Mouse (Mus musculus): ENCODE measurements around the gene Cacna1e. TPM values are rescaled to one million over a fixed set of nuclear protein-coding genes. Genes with fewer than 3 reads are reported as not detected.
A peak's percentile ranks its signal among the peaks of the same experiment; 100 is the strongest.

Cacna1e gene
- polyA plus RNA-seq, 1 experiment from 2014 or later = 1.4 TPM

DNA sequence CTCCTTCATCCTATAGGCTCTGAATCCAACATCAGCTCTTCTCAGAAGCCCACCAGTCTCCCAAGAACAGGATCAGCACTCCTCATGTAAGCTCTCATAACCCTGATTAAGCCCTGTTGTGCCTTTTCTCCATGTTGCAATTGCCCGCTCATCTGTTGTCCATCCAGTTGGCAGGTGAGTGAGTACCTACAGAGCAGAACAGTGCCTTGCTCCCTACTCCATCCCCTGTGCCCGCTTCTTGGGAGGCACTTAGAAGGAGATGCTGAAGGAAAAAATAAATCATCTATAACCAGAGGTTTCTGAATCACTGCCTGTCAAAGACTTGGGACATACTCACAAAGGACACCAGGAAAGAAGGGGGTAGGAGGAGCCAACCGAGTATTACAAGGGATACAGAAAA lies 3.2 kb upstream of the Cacna1e start:
- H3K27ac ChIP-seq (ENCODE audit: low read depth, low read length) = no peak overlapping the region
- peaks cover 14% of the 10 kb centered on the region; the same call in 1 of the 2 replicates for H3K4me1 ChIP-seq (replicated peaks; ENCODE audit: control insufficient read depth, insufficient read depth, low read length)
- H3K9ac ChIP-seq (ENCODE audit: low read length) = no peak overlapping the region
- no peaks in the 10 kb centered on the region for H3K36me3 ChIP-seq (ENCODE audit: control insufficient read depth, insufficient read depth, low read length)
- no peak overlapping the region for H3K4me3 ChIP-seq (ENCODE audit: low read depth, low read length)
- WGBS = 85% methylated on average over 3 of the region's 3 CpGs
- H3K9me3 ChIP-seq (ENCODE audit: control insufficient read depth, low read length) = no peaks in the 10 kb centered on the region
- ATAC-seq (replicated peaks; ENCODE audit: low FRiP score) (no peak), DNase-seq (ENCODE audit: low spot score) (no peak)
- peaks cover 10% of the 10 kb centered on the region for H3K27me3 ChIP-seq (ENCODE audit: control insufficient read depth, insufficient read depth, low read length)
- no peak overlapping the region for H3K4me2 ChIP-seq (ENCODE audit: low read depth, low read length, severe bottlenecking)

DNA sequence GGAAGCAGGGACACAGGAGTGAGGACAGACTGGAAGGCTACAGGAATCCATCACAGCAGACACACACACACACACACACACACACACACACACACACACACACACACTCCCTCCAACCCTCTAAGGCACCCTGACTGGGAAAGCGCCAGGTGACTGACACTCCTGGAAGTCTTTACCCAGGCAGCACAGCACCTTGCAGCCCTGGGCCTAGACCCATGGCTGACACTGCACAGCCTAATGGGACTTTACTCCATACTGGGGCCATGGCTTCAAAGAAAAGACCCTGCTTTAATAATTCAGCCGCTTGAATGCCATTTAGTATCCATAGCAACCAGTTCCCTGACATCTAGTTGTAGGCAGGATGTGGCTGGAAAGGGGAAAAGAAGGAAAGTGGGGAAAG lies 2.3 kb upstream of the Cacna1e start:
- Histone ChIP-seq H3K27ac (ENCODE audit: low read depth, low read length) (no peak overlapping the region), H3K9me3 (ENCODE audit: control insufficient read depth, low read length) (no peaks in the 10 kb centered on the region), H3K4me3 (ENCODE audit: low read depth, low read length) (no peak overlapping the region), H3K27me3 (ENCODE audit: control insufficient read depth, insufficient read depth, low read length) (peaks cover 12% of the 10 kb centered on the region), H3K9ac (ENCODE audit: low read length) (no peak overlapping the region), H3K4me1 (replicated peaks; ENCODE audit: control insufficient read depth, insufficient read depth, low read length) (peaks cover 14% of the 10 kb centered on the region; the same call in 1 of the 2 replicates), H3K4me2 (ENCODE audit: low read depth, low read length, severe bottlenecking) (no peak overlapping the region), H3K36me3 (ENCODE audit: control insufficient read depth, insufficient read depth, low read length) (no peaks in the 10 kb centered on the region)
- DNase-seq (ENCODE audit: low spot score) (peak; percentile 52), ATAC-seq (replicated peaks; ENCODE audit: low FRiP score) (peak; percentile 72)
- WGBS = 32% methylated on average over 2 of the region's 2 CpGs

GRCm38 (mm10) chr1:154885207-154885548 lies 877 bp upstream of the Cacna1e start:
- WGBS = 21% methylated on average over 6 of the region's 6 CpGs
- no peak for DNase-seq (ENCODE audit: low spot score)
- Histone ChIP-seq H3K9ac (ENCODE audit: low read length) (no peak overlapping the region), H3K36me3 (ENCODE audit: control insufficient read depth, insufficient read depth, low read length) (no peaks in the 10 kb centered on the region), H3K4me3 (ENCODE audit: low read depth, low read length) (no peak overlapping the region; the same call in 1 of the 2 replicates), H3K27ac (ENCODE audit: low read depth, low read length) (no peak overlapping the region), H3K4me1 (replicated peaks; ENCODE audit: control insufficient read depth, insufficient read depth, low read length) (peaks cover 14% of the 10 kb centered on the region; the same call in 1 of the 2 replicates), H3K27me3 (ENCODE audit: control insufficient read depth, insufficient read depth, low read length) (peaks cover 12% of the 10 kb centered on the region), H3K9me3 (ENCODE audit: control insufficient read depth, low read length) (no peaks in the 10 kb centered on the region), H3K4me2 (ENCODE audit: low read depth, low read length, severe bottlenecking) (no peak overlapping the region)
- ATAC-seq (replicated peaks; ENCODE audit: low FRiP score) = no peak

GRCm38 (mm10) chr1:154883596-154884191 lies 607 bp downstream of the Cacna1e start:
- H3K4me1 ChIP-seq (replicated peaks; ENCODE audit: control insufficient read depth, insufficient read depth, low read length) = peaks cover 14% of the 10 kb centered on the region; the same call in 1 of the 2 replicates
- WGBS = under 1% methylated on average over 18 of the region's 18 CpGs
- H3K9me3 ChIP-seq (ENCODE audit: control insufficient read depth, low read length) = no peaks in the 10 kb centered on the region
- ATAC-seq (replicated peaks; ENCODE audit: low FRiP score) (0 out of 2 replicates have a peak, but pooled peaks have one; percentile 14), DNase-seq (ENCODE audit: low spot score) (peak; percentile 57)
- no peak overlapping the region for H3K27ac ChIP-seq (ENCODE audit: low read depth, low read length)
- H3K27me3 ChIP-seq (ENCODE audit: control insufficient read depth, insufficient read depth, low read length) = peaks cover 12% of the 10 kb centered on the region
- peak overlapping the region; percentile 22 for H3K4me3 ChIP-seq (ENCODE audit: low read depth, low read length)
- peak overlapping the region; percentile 71 for H3K4me2 ChIP-seq (ENCODE audit: low read depth, low read length, severe bottlenecking)
- H3K36me3 ChIP-seq (ENCODE audit: control insufficient read depth, insufficient read depth, low read length) = no peaks in the 10 kb centered on the region
- H3K9ac ChIP-seq (ENCODE audit: low read length) = peak overlapping the region; percentile 51

DNA sequence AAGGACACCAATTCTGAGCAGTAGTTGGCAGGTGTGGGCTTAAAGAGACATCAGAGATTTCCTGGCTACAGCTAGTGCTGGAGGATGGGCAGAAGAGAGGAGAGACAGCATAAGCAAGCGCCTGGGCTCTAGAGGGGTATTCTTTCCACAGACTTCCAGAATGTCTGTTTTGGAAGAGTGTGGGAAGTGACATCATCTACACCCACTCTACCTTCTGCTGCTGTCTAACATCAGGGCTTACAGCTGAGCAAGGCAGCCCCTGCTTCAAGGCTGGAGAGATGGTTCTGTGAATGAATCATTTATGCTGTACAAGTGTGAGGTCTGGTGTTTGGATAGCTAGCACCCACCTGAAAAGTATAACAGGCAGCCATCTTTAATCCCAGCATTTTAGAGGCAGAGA lies 18.3 kb downstream of the Cacna1e start:
- WGBS = 86% methylated on average over 1 of the region's 1 CpGs
- H3K36me3 ChIP-seq (ENCODE audit: control insufficient read depth, insufficient read depth, low read length) = no peaks in the 10 kb centered on the region
- DNase-seq (ENCODE audit: low spot score) (no peak), ATAC-seq (replicated peaks; ENCODE audit: low FRiP score) (no peak)
- H3K9me3 ChIP-seq (ENCODE audit: control insufficient read depth, low read length) = no peaks in the 10 kb centered on the region
- no peak overlapping the region for H3K4me2 ChIP-seq (ENCODE audit: low read depth, low read length, severe bottlenecking)
- no peaks in the 10 kb centered on the region for H3K27me3 ChIP-seq (ENCODE audit: control insufficient read depth, insufficient read depth, low read length)
- no peak overlapping the region for H3K4me3 ChIP-seq (ENCODE audit: low read depth, low read length)
- no peak overlapping the region for H3K9ac ChIP-seq (ENCODE audit: low read length)
- no peak overlapping the region for H3K27ac ChIP-seq (ENCODE audit: low read depth, low read length)
- H3K4me1 ChIP-seq (replicated peaks; ENCODE audit: control insufficient read depth, insufficient read depth, low read length) = no peaks in the 10 kb centered on the region

GRCm38 (mm10) chr1:154861416-154861815 lies 22.9 kb downstream of the Cacna1e start:
- ATAC-seq (replicated peaks; ENCODE audit: low FRiP score) = no peak
- no peaks in the 10 kb centered on the region for H3K36me3 ChIP-seq (ENCODE audit: control insufficient read depth, insufficient read depth, low read length)
- no peak overlapping the region for H3K9ac ChIP-seq (ENCODE audit: low read length)
- H3K4me1 ChIP-seq (replicated peaks; ENCODE audit: control insufficient read depth, insufficient read depth, low read length) = no peaks in the 10 kb centered on the region
- no peak overlapping the region for H3K4me3 ChIP-seq (ENCODE audit: low read depth, low read length)
- no peaks in the 10 kb centered on the region for H3K9me3 ChIP-seq (ENCODE audit: control insufficient read depth, low read length)
- DNase-seq (ENCODE audit: low spot score) = no peak
- 81% methylated on average over 9 of the region's 9 CpGs for WGBS
- H3K27ac ChIP-seq (ENCODE audit: low read depth, low read length) = no peak overlapping the region
- H3K27me3 ChIP-seq (ENCODE audit: control insufficient read depth, insufficient read depth, low read length) = no peaks in the 10 kb centered on the region
- no peak overlapping the region for H3K4me2 ChIP-seq (ENCODE audit: low read depth, low read length, severe bottlenecking)

GRCm38 (mm10) chr1:154854564-154854963 lies 29.7 kb downstream of the Cacna1e start:
- no peak overlapping the region for H3K27ac ChIP-seq (ENCODE audit: low read depth, low read length)
- no peaks in the 10 kb centered on the region for H3K9me3 ChIP-seq (ENCODE audit: control insufficient read depth, low read length)
- no peaks in the 10 kb centered on the region for H3K36me3 ChIP-seq (ENCODE audit: control insufficient read depth, insufficient read depth, low read length)
- ATAC-seq (replicated peaks; ENCODE audit: low FRiP score) (no peak), DNase-seq (ENCODE audit: low spot score) (no peak)
- no peaks in the 10 kb centered on the region for H3K4me1 ChIP-seq (replicated peaks; ENCODE audit: control insufficient read depth, insufficient read depth, low read length)
- no peak overlapping the region for H3K9ac ChIP-seq (ENCODE audit: low read length)
- H3K4me2 ChIP-seq (ENCODE audit: low read depth, low read length, severe bottlenecking) = no peak overlapping the region
- no peaks in the 10 kb centered on the region for H3K27me3 ChIP-seq (ENCODE audit: control insufficient read depth, insufficient read depth, low read length)
- 85% methylated on average over 3 of the region's 3 CpGs for WGBS
- H3K4me3 ChIP-seq (ENCODE audit: low read depth, low read length) = no peak overlapping the region

DNA sequence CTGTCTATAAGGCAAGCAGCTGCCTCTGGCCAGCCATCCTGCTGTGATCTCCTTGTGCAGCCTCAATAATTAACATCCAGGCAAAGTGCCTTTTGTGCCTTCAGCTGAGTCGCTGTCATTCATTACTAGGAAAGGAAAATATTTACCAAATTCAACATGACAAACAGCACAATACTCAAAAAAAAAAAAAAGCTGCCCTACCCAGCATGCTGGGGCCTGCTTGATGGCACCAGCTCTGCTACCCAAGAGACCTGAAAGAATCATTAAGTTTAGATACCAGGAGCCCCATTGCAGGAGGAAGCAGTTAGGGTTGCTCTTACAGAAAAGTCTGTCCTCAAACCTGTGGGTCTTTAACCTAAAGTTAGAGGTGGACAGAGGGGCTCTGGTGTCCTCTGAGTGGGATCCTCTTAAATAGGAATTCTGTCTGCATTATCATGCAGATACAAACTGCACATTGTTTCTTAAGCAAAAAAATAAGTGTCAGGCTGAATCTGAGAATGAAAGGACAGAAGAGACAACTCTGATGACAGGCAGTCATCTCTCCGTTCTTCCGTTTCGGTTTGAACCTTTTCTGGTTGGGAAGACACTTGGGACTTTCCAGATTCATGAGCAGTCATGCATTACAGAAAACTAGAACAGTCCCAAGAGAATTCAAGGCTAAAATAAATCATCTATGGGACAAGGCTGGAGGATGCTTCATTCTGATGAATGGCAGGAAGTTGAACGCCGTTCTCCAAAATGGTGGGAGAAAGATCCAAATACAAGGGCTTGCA lies 33.6 kb downstream of the Cacna1e start:
- ATAC-seq (replicated peaks; ENCODE audit: low FRiP score) = no peak

More for the DNA sequence above, 33.6 kb downstream of the Cacna1e start:
- WGBS = 82% methylated on average over 6 of the region's 6 CpGs
- H3K27ac ChIP-seq (ENCODE audit: low read depth, low read length) = no peak overlapping the region
- H3K9me3 ChIP-seq (ENCODE audit: control insufficient read depth, low read length) = no peaks in the 10 kb centered on the region
- no peak for DNase-seq (ENCODE audit: low spot score)
- no peaks in the 10 kb centered on the region for H3K27me3 ChIP-seq (ENCODE audit: control insufficient read depth, insufficient read depth, low read length)
- no peak overlapping the region for H3K4me2 ChIP-seq (ENCODE audit: low read depth, low read length, severe bottlenecking)
- no peaks in the 10 kb centered on the region for H3K36me3 ChIP-seq (ENCODE audit: control insufficient read depth, insufficient read depth, low read length)
- no peaks in the 10 kb centered on the region for H3K4me1 ChIP-seq (replicated peaks; ENCODE audit: control insufficient read depth, insufficient read depth, low read length)
- H3K9ac ChIP-seq (ENCODE audit: low read length) = no peak overlapping the region
- H3K4me3 ChIP-seq (ENCODE audit: low read depth, low read length) = no peak overlapping the region

Measured in forebrain, embryonic 11.5 days (tissue).